Mouse (Mus musculus) small intestine, adult 2 months (tissue): ENCODE measurements around the gene Ifnar2.

ENCODE experiments used
- CTCF ChIP-seq: fragments of 200-500 bp; IDR thresholded peaks from 2 replicates; pipeline ENCODE4 v1.5.1; 2012; ENCODE audit warnings: low read depth, mild to moderate bottlenecking, control low read depth, inconsistent platforms, low read length, moderate library complexity, mixed read lengths; ENCODE audit not compliant: insufficient replicate concordance, insufficient read length; ENCODE audit errors: extremely low read depth
- POLR2A ChIP-seq: fragments of 200-500 bp; IDR thresholded peaks from 2 replicates; pipeline ENCODE4 v1.6.1; 2012; ENCODE audit warnings: low read depth, mild to moderate bottlenecking, control low read depth, inconsistent platforms, low read length, moderate library complexity

DNA sequence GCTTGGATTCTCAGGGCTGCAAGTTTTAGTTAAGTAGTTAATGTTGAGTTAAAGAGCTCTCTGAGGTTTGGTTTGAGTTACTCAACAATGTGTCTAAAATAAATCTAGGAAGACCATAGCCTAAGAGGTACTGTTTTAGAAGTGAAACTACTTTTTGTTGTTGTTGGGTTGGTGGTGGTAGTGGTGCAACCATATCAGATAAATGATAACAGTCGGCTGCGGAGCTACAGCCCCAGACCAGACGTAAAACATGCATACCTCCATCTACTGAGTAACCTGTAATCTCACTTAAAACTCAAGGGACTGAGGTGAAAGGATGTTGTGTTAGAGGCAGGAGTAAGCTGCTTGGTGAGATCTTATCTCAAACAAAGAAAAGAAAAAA lies 1.7 kb downstream of the Ifnar2 start:
- TF ChIP-seq CTCF = no peak
- TF ChIP-seq POLR2A = no peak
